Mouse (Mus musculus) liver, adult 2 months (tissue): ENCODE results near the gene Hist1h3d. TPM values are rescaled to one million over a fixed set of nuclear protein-coding genes. Genes with fewer than 3 reads are reported as not detected.
"Not testable (repeated sequence)": the region's sequence is repeated elsewhere in the genome, so short reads cannot be mapped to it uniquely, and the experiment has no call there.

Experiments
- DNase-seq: peaks from one replicate; pipeline ENCODE4 v3.0.0-alpha.2; 2011; ENCODE audit warnings: low read depth, low spot score; ENCODE audit errors: extremely low read depth
- H3K27ac ChIP-seq: fragments of 200-500 bp; replicated peaks from 2 replicates; pipeline ENCODE4 v1.5.1; 2012; ENCODE audit warnings: low read depth, mild to moderate bottlenecking, control low read depth, inconsistent platforms, low read length; ENCODE audit not compliant: insufficient read depth
- H3K27me3 ChIP-seq: fragments of 200-500 bp; 2 replicates; pipeline ENCODE4 v1.6.1; 2012; ENCODE audit warnings: mild to moderate bottlenecking, moderate library complexity, low read length, inconsistent platforms; ENCODE audit not compliant: control insufficient read depth, insufficient read depth
- H3K36me3 ChIP-seq: fragments of 200-500 bp; 2 replicates; pipeline ENCODE4 v1.6.1; 2012; ENCODE audit warnings: low read length, inconsistent platforms; ENCODE audit not compliant: control insufficient read depth, insufficient read depth
- H3K4me1 ChIP-seq: fragments of 200-500 bp; 2 replicates; pipeline ENCODE4 v1.6.1; 2011; ENCODE audit warnings: low read length; ENCODE audit not compliant: control insufficient read depth, insufficient read depth
- H3K4me3 ChIP-seq: fragments of 200-500 bp; 2 replicates; pipeline ENCODE4 v1.5.1; 2011; ENCODE audit warnings: low read depth, mild to moderate bottlenecking, control low read depth, low read length, moderate library complexity; ENCODE audit not compliant: insufficient read depth
- H3K79me2 ChIP-seq: fragments of 200-500 bp; 2 replicates; pipeline ENCODE4 v1.6.1; 2012; ENCODE audit warnings: inconsistent platforms, mild to moderate bottlenecking, low read length, moderate library complexity; ENCODE audit not compliant: control insufficient read depth, insufficient read depth
- H3K9ac ChIP-seq: fragments of 200-500 bp; 2 replicates; pipeline ENCODE4 v1.6.1; 2012; ENCODE audit warnings: low read depth, mild to moderate bottlenecking, control low read depth, inconsistent platforms, low read length
- CTCF ChIP-seq: fragments of 200-500 bp; IDR thresholded peaks from 2 replicates; pipeline ENCODE4 v1.5.1; 2011; ENCODE audit warnings: low read depth, low read length, control low read depth
- POLR2A ChIP-seq: fragments of 200-500 bp; IDR thresholded peaks from 2 replicates; pipeline ENCODE4 v1.6.1; 2011; ENCODE audit warnings: low read length, control low read depth; ENCODE audit not compliant: insufficient read depth; ENCODE audit errors: extremely low read depth
- WGBS: fragments of 180-500 bp; shearing (Covaris S2); methylation state at CpG from one replicate; pipeline ENCODE4 v1.1.7; 2018; 5-methylcytosine and 5-hydroxymethylcytosine counted together
- polyA plus RNA-seq: library from polyadenylated mRNA; depleted of rRNA; stranded (reverse); fragments of >200 nt; gene quantifications from 2 replicates; pipeline ENCODE4 v1.2.3, GENCODE M21; 2012
- total RNA-seq: library from RNA; depleted of rRNA; stranded (reverse); fragments of >200 nt; gene quantifications from 2 replicates; pipeline ENCODE4 v1.2.3, GENCODE M21; 2014

Hist1h3d gene
- total and polyA plus RNA-seq, 2 experiments = 0.48 to 3.4 TPM

GRCm38 (mm10) chr13:23591206-23591605 is 15.6 kb downstream of the Hist1h3d start:
- WGBS = 93% methylated on average over 7 of the region's 7 CpGs
- no peaks in the 10 kb centered on the region for H3K79me2 ChIP-seq
- H3K4me3 ChIP-seq = no peak overlapping the region
- no peaks in the 10 kb centered on the region for H3K36me3 ChIP-seq
- peaks cover 5% of the 10 kb centered on the region; the same call in 1 of the 2 replicates for H3K4me1 ChIP-seq
- no peaks in the 10 kb centered on the region for H3K27me3 ChIP-seq
- no peak overlapping the region for H3K9ac ChIP-seq
- DNase-seq = no peak
- TF ChIP-seq CTCF (no peak), POLR2A (no peak)
- H3K27ac ChIP-seq = no peak overlapping the region

- DNase-seq, H3K4me1 ChIP-seq, H3K27ac ChIP-seq, H3K9ac ChIP-seq, H3K4me3 ChIP-seq, H3K27me3 ChIP-seq, H3K36me3 ChIP-seq, H3K79me2 ChIP-seq: not testable (repeated sequence)
- 85% methylated on average over 7 of the region's 7 CpGs for WGBS
These were observed 16.3 kb downstream of the Hist1h3d start for GRCm38 (mm10) chr13:23591886-23592285.

GRCm38 (mm10) chr13:23592614-23593013 is 17.1 kb downstream of the Hist1h3d start:
- no peak overlapping the region for H3K4me3 ChIP-seq
- WGBS = 75% methylated on average over 7 of the region's 7 CpGs
- H3K27ac ChIP-seq = no peak overlapping the region
- H3K36me3 ChIP-seq = no peaks in the 10 kb centered on the region
- H3K79me2 ChIP-seq = no peaks in the 10 kb centered on the region
- H3K9ac ChIP-seq = no peak overlapping the region
- no peaks in the 10 kb centered on the region for H3K27me3 ChIP-seq
- no peak for DNase-seq
- TF ChIP-seq POLR2A = no peak
- no peak for TF ChIP-seq CTCF
- H3K4me1 ChIP-seq = peaks cover 2% of the 10 kb centered on the region; the same call in 1 of the 2 replicates

- H3K27ac ChIP-seq = peak overlapping the region; percentile 68; the same call in 1 of the 2 replicates
- H3K79me2 ChIP-seq = no peaks in the 10 kb centered on the region
- peak; percentile 52 for DNase-seq
- H3K4me3 ChIP-seq = no peak overlapping the region
- H3K36me3 ChIP-seq = no peaks in the 10 kb centered on the region
- no peaks in the 10 kb centered on the region for H3K27me3 ChIP-seq
- H3K4me1 ChIP-seq = peaks cover 2% of the 10 kb centered on the region; the same call in 1 of the 2 replicates
- H3K9ac ChIP-seq = no peak overlapping the region
- TF ChIP-seq POLR2A = no peak
- no peak for TF ChIP-seq CTCF
- WGBS = 66% methylated on average over 5 of the region's 5 CpGs
These were observed 17.6 kb downstream of the Hist1h3d start for GRCm38 (mm10) chr13:23593051-23593770.

- no peaks in the 10 kb centered on the region for H3K79me2 ChIP-seq
- 86% methylated on average over 2 of the region's 2 CpGs for WGBS
- no peak overlapping the region for H3K27ac ChIP-seq
- H3K4me1 ChIP-seq = peaks cover 2% of the 10 kb centered on the region; the same call in 1 of the 2 replicates
- H3K36me3 ChIP-seq = no peaks in the 10 kb centered on the region
- TF ChIP-seq POLR2A (no peak), CTCF (no peak)
- no peak for DNase-seq
- H3K9ac ChIP-seq = no peak overlapping the region
- H3K27me3 ChIP-seq = no peaks in the 10 kb centered on the region
- H3K4me3 ChIP-seq = no peak overlapping the region
These were observed 19.6 kb downstream of the Hist1h3d start for GRCm38 (mm10) chr13:23595185-23595584.

- H3K27me3 ChIP-seq = no peaks in the 10 kb centered on the region
- H3K27ac ChIP-seq = no peak overlapping the region
- TF ChIP-seq CTCF = no peak
- no peak for TF ChIP-seq POLR2A
- H3K36me3 ChIP-seq = no peaks in the 10 kb centered on the region
- no peak overlapping the region for H3K4me3 ChIP-seq
- H3K9ac ChIP-seq = no peak overlapping the region
- no peaks in the 10 kb centered on the region for H3K79me2 ChIP-seq
- H3K4me1 ChIP-seq = peaks cover 2% of the 10 kb centered on the region; the same call in 1 of the 2 replicates
- no peak for DNase-seq
- WGBS = 92% methylated on average over 7 of the region's 7 CpGs
These were observed 20.2 kb downstream of the Hist1h3d start for GRCm38 (mm10) chr13:23595622-23596372.
